35 mouse cellular contexts compared by ENCODE assay signal in genomic region chr7:104137305-104137704, GRCm38 (mm10). TPM values are rescaled to one million over a fixed set of nuclear protein-coding genes. Genes with fewer than 3 reads are reported as not detected.
"Had no signal": no experiment of that assay in that cellular context is flagged by ENCODE, and none has a peak within 500 bp of the region (broad histone marks: within the 10 kb centered on the region; RNA-seq: fewer than 3 reads in every experiment).

Olfr643 (minus strand) TSS chr7:104137405.

- H3K27me3 ChIP-seq: embryonic facial prominence, embryonic 12.5 days; embryonic facial prominence, embryonic 13.5 days; embryonic facial prominence, embryonic 15.5 days; forebrain, embryonic 12.5 days; forebrain, embryonic 13.5 days; forebrain, embryonic 15.5 days had no signal

- H3K9ac ChIP-seq: embryonic facial prominence, embryonic 12.5 days; embryonic facial prominence, embryonic 13.5 days; embryonic facial prominence, embryonic 15.5 days; forebrain, embryonic 12.5 days; forebrain, embryonic 13.5 days; forebrain, embryonic 15.5 days; forebrain, postnatal 0 days had no signal

- H3K4me2 ChIP-seq: embryonic facial prominence, embryonic 12.5 days; embryonic facial prominence, embryonic 13.5 days; embryonic facial prominence, embryonic 15.5 days; forebrain, embryonic 12.5 days; forebrain, embryonic 13.5 days; forebrain, embryonic 15.5 days had no signal

- H3K9me3 ChIP-seq: embryonic facial prominence, embryonic 10.5 days; embryonic facial prominence, embryonic 12.5 days; embryonic facial prominence, embryonic 13.5 days; embryonic facial prominence, embryonic 15.5 days; forebrain, embryonic 10.5 days; forebrain, embryonic 12.5 days; forebrain, embryonic 13.5 days; forebrain, embryonic 15.5 days had no signal

- H3K27ac ChIP-seq: embryonic facial prominence, embryonic 10.5 days; embryonic facial prominence, embryonic 12.5 days; embryonic facial prominence, embryonic 13.5 days; embryonic facial prominence, embryonic 15.5 days; forebrain, embryonic 10.5 days; forebrain, embryonic 12.5 days; forebrain, embryonic 13.5 days; forebrain, embryonic 15.5 days; gastrocnemius, adult 2 months; heart, adult 2 months had no signal

- ATAC-seq: forebrain, embryonic 13.5 days; forebrain, embryonic 14.5 days; forebrain, embryonic 15.5 days; forebrain, embryonic 16.5 days; forebrain, postnatal 0 days had no signal

- DNase-seq: cerebellum, adult 2 months; cerebellum, adult 8-10 months; cerebellum, adult 9-10 months; cerebellum, adult 9-11 months; cerebellum, postnatal 10 days; cerebellum, postnatal 14 days; cerebellum, postnatal 25 days; cerebellum, postnatal 36 days; embryo, embryonic 11 days; forebrain, postnatal 0 days; gastrocnemius, adult 2 months; gastrocnemius, postnatal 10 days; gastrocnemius, postnatal 14 days; gastrocnemius, postnatal 25 days; gastrocnemius, postnatal 36 days; heart, adult 11 months; heart, adult 18-20 months; heart, adult 2 months had no signal

- H3K4me3 ChIP-seq: embryonic facial prominence, embryonic 10.5 days; embryonic facial prominence, embryonic 12.5 days; embryonic facial prominence, embryonic 13.5 days; embryonic facial prominence, embryonic 15.5 days; erythroblast, embryonic 14.5 days; forebrain, embryonic 10.5 days; forebrain, embryonic 12.5 days; forebrain, embryonic 13.5 days; forebrain, embryonic 15.5 days; gastrocnemius, adult 2 months; heart, adult 2 months had no signal

- H3K36me3 ChIP-seq: embryonic facial prominence, embryonic 10.5 days; embryonic facial prominence, embryonic 12.5 days; embryonic facial prominence, embryonic 13.5 days; embryonic facial prominence, embryonic 15.5 days; forebrain, embryonic 10.5 days; forebrain, embryonic 12.5 days; forebrain, embryonic 15.5 days had no signal

- H3K4me1 ChIP-seq: embryonic facial prominence, embryonic 10.5 days; embryonic facial prominence, embryonic 12.5 days; embryonic facial prominence, embryonic 13.5 days; embryonic facial prominence, embryonic 15.5 days; forebrain, embryonic 10.5 days; forebrain, embryonic 12.5 days; forebrain, embryonic 13.5 days; forebrain, embryonic 15.5 days had no signal

RNA-seq across cellular contexts. Expression of gene Olfr643, which starts in this region (rescaled TPM):
- polyA plus RNA-seq: cerebellum, adult 2 months; cortical plate, adult 2 months; embryonic facial prominence, embryonic 10.5 days; embryonic facial prominence, embryonic 11.5 days; embryonic facial prominence, embryonic 12.5 days; embryonic facial prominence, embryonic 13.5 days; embryonic facial prominence, embryonic 14.5 days; embryonic facial prominence, embryonic 15.5 days; erythroblast, embryonic 14.5 days; forebrain, embryonic 10.5 days; forebrain, embryonic 11.5 days; forebrain, embryonic 12.5 days; forebrain, embryonic 13.5 days; forebrain, embryonic 14.5 days; forebrain, embryonic 15.5 days; forebrain, embryonic 16.5 days; forebrain, postnatal 0 days; frontal cortex, adult 2 months; gonadal fat pad, adult 2 months; heart, adult 2 months had no signal
